Mouse (Mus musculus): Measurements from ENCODE around the gene Olfr692. TPM values are rescaled to one million over a fixed set of nuclear protein-coding genes. Genes with fewer than 3 reads are reported as not detected.
"Not testable (repeated sequence)": the region's sequence is repeated elsewhere in the genome, so short reads cannot be mapped to it uniquely, and the experiment has no call there.

The Olfr692 gene
- polyA plus RNA-seq, 1 experiment from 2014 or later, result not detected

GRCm38 (mm10) chr7:105411874-105412632 lies 44.0 kb downstream of the Olfr692 start:
- H3K4me2 ChIP-seq (replicated peaks); H3K27ac ChIP-seq; H3K9ac ChIP-seq; H3K9me3 ChIP-seq (replicated peaks); H3K4me1 ChIP-seq; H3K36me3 ChIP-seq; H3K27me3 ChIP-seq; H3K4me3 ChIP-seq: not testable (repeated sequence)
- ATAC-seq (ENCODE audit: low FRiP score), result peak; percentile 42; the same call in 1 of the 2 replicates
- WGBS, result 57% methylated on average over 8 of the region's 8 CpGs

DNA sequence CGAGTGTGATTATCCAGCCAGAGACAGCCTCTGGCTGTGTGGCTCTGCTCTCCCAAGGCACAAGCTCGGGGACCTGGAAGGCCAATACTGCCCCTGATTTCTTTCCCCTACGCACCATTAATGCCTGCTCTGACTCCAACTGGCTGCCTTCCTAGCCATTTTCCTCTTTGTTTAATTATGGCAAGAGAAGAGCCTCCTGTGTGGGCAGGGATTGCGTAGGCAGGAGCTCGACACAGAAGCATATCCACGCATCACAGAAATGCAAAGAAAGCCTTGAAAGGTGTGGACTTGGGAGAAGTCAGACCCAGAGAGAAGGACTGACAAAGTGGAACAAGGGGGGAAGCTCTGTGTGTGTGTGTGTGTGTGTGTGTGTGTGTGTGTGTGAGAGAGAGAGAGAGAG lies 46.4 kb downstream of the Olfr692 start:
- 61% methylated on average over 6 of the region's 6 CpGs for WGBS
- H3K4me1 ChIP-seq, result no peaks in the 10 kb centered on the region
- H3K27me3 ChIP-seq, result no peaks in the 10 kb centered on the region
- no peak overlapping the region for H3K9ac ChIP-seq
- H3K36me3 ChIP-seq, result no peaks in the 10 kb centered on the region
- H3K4me2 ChIP-seq (replicated peaks), result no peak overlapping the region
- H3K9me3 ChIP-seq (replicated peaks), result no peaks in the 10 kb centered on the region
- no peak overlapping the region for H3K27ac ChIP-seq
- H3K4me3 ChIP-seq, result no peak overlapping the region
- ATAC-seq (ENCODE audit: low FRiP score), result no peak

- 88% methylated on average over 7 of the region's 7 CpGs for WGBS
- H3K4me2 ChIP-seq (replicated peaks), result no peak overlapping the region
- H3K4me1 ChIP-seq, result no peaks in the 10 kb centered on the region
- ATAC-seq (ENCODE audit: low FRiP score), result no peak
- no peaks in the 10 kb centered on the region for H3K9me3 ChIP-seq (replicated peaks)
- H3K4me3 ChIP-seq, result no peak overlapping the region
- H3K27me3 ChIP-seq, result no peaks in the 10 kb centered on the region
- H3K27ac ChIP-seq, result no peak overlapping the region
- H3K36me3 ChIP-seq, result no peaks in the 10 kb centered on the region
- no peak overlapping the region for H3K9ac ChIP-seq
Observed at GRCm38 (mm10) chr7:105416529-105416928, 48.5 kb downstream of the Olfr692 start.

DNA sequence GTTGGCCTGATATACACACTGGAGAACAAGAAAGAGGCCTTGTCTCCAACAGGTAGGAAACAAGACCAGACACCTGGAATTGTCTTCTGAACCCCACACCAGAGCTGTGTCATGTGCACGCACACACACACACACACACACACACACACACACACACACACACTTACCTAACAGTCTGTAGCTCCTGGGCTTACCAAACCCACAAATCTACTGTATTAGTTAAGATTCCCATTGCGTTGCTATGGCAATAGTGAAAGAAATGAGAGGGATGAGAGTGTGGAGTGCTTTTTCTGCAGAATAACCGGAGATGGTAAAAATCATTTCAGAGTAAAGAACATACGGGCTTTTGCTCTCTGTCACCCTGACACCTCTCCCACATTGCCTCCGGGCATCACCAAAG lies 50.1 kb downstream of the Olfr692 start:
- 77% methylated on average over 5 of the region's 5 CpGs for WGBS
- no peak for ATAC-seq (ENCODE audit: low FRiP score)

More for the DNA sequence above, 50.1 kb downstream of the Olfr692 start:
- no peaks in the 10 kb centered on the region for H3K9me3 ChIP-seq (replicated peaks)
- no peak overlapping the region for H3K4me2 ChIP-seq (replicated peaks)
- H3K4me3 ChIP-seq, result no peak overlapping the region
- H3K27ac ChIP-seq, result no peak overlapping the region
- H3K27me3 ChIP-seq, result no peaks in the 10 kb centered on the region
- H3K9ac ChIP-seq, result no peak overlapping the region
- no peaks in the 10 kb centered on the region for H3K4me1 ChIP-seq
- no peaks in the 10 kb centered on the region for H3K36me3 ChIP-seq

Other genes with a start within 250 kb of the Olfr692 start
- gene Olfr683, start 221.2 kb upstream of the Olfr692 start, polyA plus RNA-seq (2016; fragmentation: Nextera tagmentation; extraction: Ambion mirVana), result not detected in 2 replicates
- gene Olfr684, start 204.6 kb upstream of the Olfr692 start, polyA plus RNA-seq (2016; fragmentation: Nextera tagmentation; extraction: Ambion mirVana), result not detected in 2 replicates
- gene Olfr685, start 182.2 kb upstream of the Olfr692 start, polyA plus RNA-seq (2016; fragmentation: Nextera tagmentation; extraction: Ambion mirVana), result not detected in 2 replicates
- gene Olfr686, start 160.7 kb upstream of the Olfr692 start, polyA plus RNA-seq (2016; fragmentation: Nextera tagmentation; extraction: Ambion mirVana), result not detected in 2 replicates
- not detected in 2 replicates for gene Olfr688, start 80.1 kb upstream of the Olfr692 start, polyA plus RNA-seq (2016; fragmentation: Nextera tagmentation; extraction: Ambion mirVana)
- not detected in 2 replicates for gene Olfr689, start 57.1 kb upstream of the Olfr692 start, polyA plus RNA-seq (2016; fragmentation: Nextera tagmentation; extraction: Ambion mirVana)
- not detected in 2 replicates for gene Olfr690, start 34.1 kb upstream of the Olfr692 start, polyA plus RNA-seq (2016; fragmentation: Nextera tagmentation; extraction: Ambion mirVana)
- 0.13 and 0.22 TPM in 2 replicates for gene Olfr691, start 26.0 kb upstream of the Olfr692 start, polyA plus RNA-seq (2016; fragmentation: Nextera tagmentation; extraction: Ambion mirVana)
- gene Gm5901, start 6.8 kb downstream of the Olfr692 start, polyA plus RNA-seq (2016; fragmentation: Nextera tagmentation; extraction: Ambion mirVana), result not detected in 2 replicates
- gene Fam160a2, start 31.8 kb downstream of the Olfr692 start, polyA plus RNA-seq (2016; fragmentation: Nextera tagmentation; extraction: Ambion mirVana), result 41.6 and 44.7 TPM in 2 replicates
- gene Cnga4, start 36.3 kb downstream of the Olfr692 start, polyA plus RNA-seq (2016; fragmentation: Nextera tagmentation; extraction: Ambion mirVana), result 0.19 TPM in 1 of 2 replicates, not detected in the other
- 0.46 and 0.92 TPM in 2 replicates for gene Cckbr, start 57.5 kb downstream of the Olfr692 start, polyA plus RNA-seq (2016; fragmentation: Nextera tagmentation; extraction: Ambion mirVana)
- 37.4 and 41.0 TPM in 2 replicates for gene Cavin3, start 114.1 kb downstream of the Olfr692 start, polyA plus RNA-seq (2016; fragmentation: Nextera tagmentation; extraction: Ambion mirVana)
- gene Smpd1, start 186.1 kb downstream of the Olfr692 start, polyA plus RNA-seq (2016; fragmentation: Nextera tagmentation; extraction: Ambion mirVana), result 56.2 and 57.7 TPM in 2 replicates
- gene Apbb1, start 213.4 kb downstream of the Olfr692 start, polyA plus RNA-seq (2016; fragmentation: Nextera tagmentation; extraction: Ambion mirVana), result 165 and 170 TPM in 2 replicates
- gene Hpx, start 231.9 kb downstream of the Olfr692 start, polyA plus RNA-seq (2016; fragmentation: Nextera tagmentation; extraction: Ambion mirVana), result 0.21 and 0.27 TPM in 2 replicates

All from hindbrain, embryonic 12.5 days (tissue).